Mouse (Mus musculus) intestine, postnatal 0 days (tissue): ENCODE results near the gene Zbtb9. TPM values are rescaled to one million over a fixed set of nuclear protein-coding genes. Genes with fewer than 3 reads are reported as not detected.

Experiments
- ATAC-seq: fragments of 200-750 bp; cut with Nextera tagmentation; 2 replicates; pipeline ENCODE4 v1.8.0; 2017; ENCODE audit warnings: mild to moderate bottlenecking, moderate TSS enrichment, moderate library complexity
- H3K27ac ChIP-seq: fragments of 300-500 bp; sonication (generic); 2 replicates; pipeline ENCODE4 v1.5.1; 2014; ENCODE audit warnings: mild to moderate bottlenecking, low read depth, low read length, moderate library complexity
- H3K27me3 ChIP-seq: fragments of 300-500 bp; sonication (generic); replicated peaks from 2 replicates; pipeline ENCODE4 v1.6.1; 2014; ENCODE audit warnings: low read length, mixed read lengths; ENCODE audit not compliant: control insufficient read depth, insufficient read depth
- H3K36me3 ChIP-seq: fragments of 300-500 bp; sonication (generic); 2 replicates; pipeline ENCODE4 v1.6.1; 2014; ENCODE audit warnings: mild to moderate bottlenecking, moderate library complexity; ENCODE audit not compliant: control insufficient read depth, insufficient read depth
- H3K4me1 ChIP-seq: fragments of 300-500 bp; sonication (generic); replicated peaks from 2 replicates; pipeline ENCODE4 v1.6.1; 2014; ENCODE audit warnings: antibody characterized with exemption, low read length, mixed read lengths; ENCODE audit not compliant: control insufficient read depth, insufficient read depth
- H3K4me2 ChIP-seq: fragments of 300-500 bp; sonication (generic); replicated peaks from 2 replicates; pipeline ENCODE4 v1.6.1; 2014; ENCODE audit warnings: low read depth, mild to moderate bottlenecking, moderate library complexity
- H3K4me3 ChIP-seq: fragments of 300-500 bp; sonication (generic); 2 replicates; pipeline ENCODE4 v1.5.1; 2014; ENCODE audit warnings: low read depth, low read length
- H3K9ac ChIP-seq: fragments of 300-500 bp; sonication (generic); 2 replicates; pipeline ENCODE4 v1.6.1; 2014; ENCODE audit warnings: mild to moderate bottlenecking, low read depth, low read length
- H3K9me3 ChIP-seq: fragments of 300-500 bp; sonication (generic); 2 replicates; pipeline ENCODE4 v1.6.1; 2016; ENCODE audit warnings: mixed run types; ENCODE audit not compliant: control insufficient read depth
- CTCF ChIP-seq: sonication (generic); IDR thresholded peaks from 2 replicates; pipeline ENCODE4 v1.5.1; 2016; ENCODE audit warnings: low read depth, mild to moderate bottlenecking, control low read depth, antibody characterized with exemption, moderate library complexity
- WGBS: fragments of 180-500 bp; shearing (Covaris S2); extraction: QIAGEN DNeasy Blood & Tissue Kit; methylation state at CpG from one replicate; pipeline ENCODE4 v1.1.7; 2014; 5-methylcytosine and 5-hydroxymethylcytosine counted together
- polyA plus RNA-seq: library from polyadenylated mRNA; unstranded; fragments of >200 nt; fragmentation: Nextera tagmentation; extraction: Ambion mirVana; gene quantifications from 2 replicates; pipeline ENCODE4 v1.2.1, GENCODE M21; 2015

Zbtb9 gene
- polyA plus RNA-seq, 1 experiment from 2014 or later = 6.5 TPM

GRCm38 (mm10) chr17:26956309-26956708 is 16.7 kb upstream of the Zbtb9 start:
- no peak for ATAC-seq
- no peak overlapping the region for H3K4me2 ChIP-seq
- H3K27ac ChIP-seq = no peak overlapping the region
- no peaks in the 10 kb centered on the region for H3K9me3 ChIP-seq
- H3K27me3 ChIP-seq = no peaks in the 10 kb centered on the region
- TF ChIP-seq CTCF = no peak
- 64% methylated on average over 5 of the region's 5 CpGs for WGBS
- H3K4me1 ChIP-seq = 0 out of 2 replicates have a peak, but pooled peaks cover 3% of the 10 kb centered on the region
- H3K9ac ChIP-seq = no peak overlapping the region
- H3K36me3 ChIP-seq = peaks cover 33% of the 10 kb centered on the region; the same call in 1 of the 2 replicates
- no peak overlapping the region for H3K4me3 ChIP-seq

- no peak for ATAC-seq
- WGBS = 81% methylated on average over 18 of the region's 18 CpGs
- Histone ChIP-seq H3K27me3 (no peaks in the 10 kb centered on the region), H3K27ac (no peak overlapping the region), H3K36me3 (peaks cover 38% of the 10 kb centered on the region; the same call in 1 of the 2 replicates), H3K4me3 (no peak overlapping the region), H3K4me2 (no peak overlapping the region), H3K9ac (no peak overlapping the region), H3K9me3 (no peaks in the 10 kb centered on the region), H3K4me1 (0 out of 2 replicates have a peak, but pooled peaks cover 3% of the 10 kb centered on the region)
- no peak for TF ChIP-seq CTCF
Measured at GRCm38 (mm10) chr17:26956895-26957294, 16.1 kb upstream of the Zbtb9 start.

GRCm38 (mm10) chr17:26957872-26958271 is 15.1 kb upstream of the Zbtb9 start:
- no peak overlapping the region for H3K27ac ChIP-seq
- peaks cover 38% of the 10 kb centered on the region; the same call in 1 of the 2 replicates for H3K36me3 ChIP-seq
- no peak overlapping the region for H3K4me3 ChIP-seq
- TF ChIP-seq CTCF = no peak
- H3K27me3 ChIP-seq = no peaks in the 10 kb centered on the region
- H3K4me1 ChIP-seq = 0 out of 2 replicates have a peak, but pooled peaks cover 3% of the 10 kb centered on the region
- no peak for ATAC-seq
- WGBS = 92% methylated on average over 5 of the region's 5 CpGs
- H3K4me2 ChIP-seq = no peak overlapping the region
- no peaks in the 10 kb centered on the region for H3K9me3 ChIP-seq
- no peak overlapping the region for H3K9ac ChIP-seq

- peaks cover 38% of the 10 kb centered on the region; the same call in 1 of the 2 replicates for H3K36me3 ChIP-seq
- ATAC-seq = no peak
Measured at GRCm38 (mm10) chr17:26958880-26959279, 14.1 kb upstream of the Zbtb9 start.

DNA sequence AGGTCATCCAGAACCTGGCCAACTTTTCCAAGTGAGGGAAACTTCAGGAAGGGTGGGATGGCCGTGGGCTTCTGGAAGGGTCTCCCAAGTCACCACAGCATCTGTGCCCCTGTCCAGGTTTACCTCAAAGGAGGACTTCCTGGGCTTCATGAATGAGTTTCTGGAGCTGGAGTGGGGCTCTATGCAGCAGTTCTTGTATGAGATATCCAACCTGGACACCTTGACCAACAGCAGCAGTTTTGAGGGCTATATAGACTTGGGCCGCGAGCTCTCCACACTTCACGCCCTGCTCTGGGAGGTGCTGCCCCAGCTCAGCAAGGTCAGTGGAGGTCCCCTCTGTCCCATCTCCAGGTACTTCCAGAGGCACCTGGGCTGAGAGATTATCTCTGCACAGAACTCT is 13.2 kb upstream of the Zbtb9 start:
- TF ChIP-seq CTCF = no peak
- WGBS = 87% methylated on average over 4 of the region's 4 CpGs

More at GRCm38 (mm10) chr17:26958880-26959279, 14.1 kb upstream of the Zbtb9 start:
- WGBS = 57% methylated on average over 5 of the region's 5 CpGs
- no peak overlapping the region for H3K27ac ChIP-seq
- no peak overlapping the region for H3K4me3 ChIP-seq
- no peak overlapping the region for H3K9ac ChIP-seq
- H3K9me3 ChIP-seq = no peaks in the 10 kb centered on the region
- no peaks in the 10 kb centered on the region for H3K27me3 ChIP-seq
- no peaks in the 10 kb centered on the region for H3K4me1 ChIP-seq
- H3K4me2 ChIP-seq = no peak overlapping the region
- no peak for TF ChIP-seq CTCF

GRCm38 (mm10) chr17:26961572-26962240 is 11.3 kb upstream of the Zbtb9 start:
- H3K27me3 ChIP-seq = no peaks in the 10 kb centered on the region
- H3K36me3 ChIP-seq = peaks cover 47% of the 10 kb centered on the region; the same call in 1 of the 2 replicates
- no peaks in the 10 kb centered on the region for H3K9me3 ChIP-seq
- 92% methylated on average over 21 of the region's 21 CpGs for WGBS
- no peak overlapping the region for H3K4me2 ChIP-seq
- TF ChIP-seq CTCF = no peak
- H3K4me3 ChIP-seq = no peak overlapping the region
- no peak for ATAC-seq
- no peak overlapping the region for H3K9ac ChIP-seq
- no peaks in the 10 kb centered on the region for H3K4me1 ChIP-seq
- H3K27ac ChIP-seq = no peak overlapping the region

More for the DNA sequence above, 13.2 kb upstream of the Zbtb9 start:
- Histone ChIP-seq H3K4me1 (no peaks in the 10 kb centered on the region), H3K27me3 (no peaks in the 10 kb centered on the region), H3K9me3 (no peaks in the 10 kb centered on the region), H3K4me3 (no peak overlapping the region), H3K36me3 (peaks cover 45% of the 10 kb centered on the region; the same call in 1 of the 2 replicates), H3K9ac (no peak overlapping the region), H3K4me2 (no peak overlapping the region), H3K27ac (no peak overlapping the region)
- no peak for ATAC-seq
